Mouse (Mus musculus): ENCODE data around the gene Il18rap. TPM values are rescaled to one million over a fixed set of nuclear protein-coding genes. Genes with fewer than 3 reads are reported as not detected.

Il18rap gene
- 0.08 TPM in 2 replicates for polyA plus RNA-seq (2015; fragmentation: Nextera tagmentation; extraction: Ambion mirVana)

DNA sequence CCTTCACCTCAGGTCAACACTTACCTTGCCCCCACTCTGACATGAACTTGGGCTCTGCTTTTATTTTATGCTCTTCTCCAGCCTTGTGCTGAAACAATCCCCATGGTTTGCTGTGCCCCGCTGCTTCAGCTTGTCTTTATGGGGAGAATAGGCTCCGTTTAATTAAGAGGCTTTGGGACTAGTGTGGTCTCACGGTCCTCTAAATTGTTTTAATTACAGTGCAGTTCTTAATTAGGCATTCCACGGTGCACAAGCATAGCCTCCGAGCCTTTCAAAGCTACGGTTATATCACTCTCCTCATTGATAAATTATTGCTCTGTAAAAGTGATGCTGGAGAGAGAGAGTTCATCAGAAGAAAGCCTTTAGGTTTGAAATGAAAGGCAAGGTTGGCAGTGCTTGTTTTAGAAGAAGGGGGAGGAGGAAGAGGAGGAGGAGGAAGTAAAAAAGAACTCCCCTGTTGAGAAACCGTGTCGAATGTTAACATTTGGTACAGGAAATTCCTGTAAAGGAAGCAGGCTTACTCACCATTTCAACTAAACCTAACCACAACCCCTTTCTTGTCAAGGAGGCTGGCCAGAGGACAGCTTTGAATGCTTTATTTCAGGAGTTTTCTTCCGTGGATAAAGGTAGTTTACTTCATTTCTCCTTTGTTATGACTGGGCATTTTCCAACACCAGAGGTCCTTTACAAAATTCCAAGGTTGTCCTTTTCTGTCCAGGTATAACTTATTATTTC is at the start of gene Il18rap:
TSS of gene Il18rap (plus strand) at position 512 of the 735 bp plus-strand sequence.
- peak; percentile 61; the same call in 1 of the 2 replicates for ATAC-seq (ENCODE audit: low FRiP score)
- no peaks in the 10 kb centered on the region for H3K27me3 ChIP-seq
- H3K36me3 ChIP-seq, result no peaks in the 10 kb centered on the region
- H3K4me3 ChIP-seq, result no peak within 1 kb of the TSS
- 49% methylated on average over 9 of the region's 9 CpGs for WGBS
- H3K4me2 ChIP-seq, result no peak within 1 kb of the TSS
- no peak within 1 kb of the TSS for H3K9ac ChIP-seq
- H3K27ac ChIP-seq, result no peak within 1 kb of the TSS
- H3K4me1 ChIP-seq (replicated peaks), result peaks cover 8% of the 10 kb centered on the region; the same call in 1 of the 2 replicates
- H3K9me3 ChIP-seq, result no peaks in the 10 kb centered on the region

DNA sequence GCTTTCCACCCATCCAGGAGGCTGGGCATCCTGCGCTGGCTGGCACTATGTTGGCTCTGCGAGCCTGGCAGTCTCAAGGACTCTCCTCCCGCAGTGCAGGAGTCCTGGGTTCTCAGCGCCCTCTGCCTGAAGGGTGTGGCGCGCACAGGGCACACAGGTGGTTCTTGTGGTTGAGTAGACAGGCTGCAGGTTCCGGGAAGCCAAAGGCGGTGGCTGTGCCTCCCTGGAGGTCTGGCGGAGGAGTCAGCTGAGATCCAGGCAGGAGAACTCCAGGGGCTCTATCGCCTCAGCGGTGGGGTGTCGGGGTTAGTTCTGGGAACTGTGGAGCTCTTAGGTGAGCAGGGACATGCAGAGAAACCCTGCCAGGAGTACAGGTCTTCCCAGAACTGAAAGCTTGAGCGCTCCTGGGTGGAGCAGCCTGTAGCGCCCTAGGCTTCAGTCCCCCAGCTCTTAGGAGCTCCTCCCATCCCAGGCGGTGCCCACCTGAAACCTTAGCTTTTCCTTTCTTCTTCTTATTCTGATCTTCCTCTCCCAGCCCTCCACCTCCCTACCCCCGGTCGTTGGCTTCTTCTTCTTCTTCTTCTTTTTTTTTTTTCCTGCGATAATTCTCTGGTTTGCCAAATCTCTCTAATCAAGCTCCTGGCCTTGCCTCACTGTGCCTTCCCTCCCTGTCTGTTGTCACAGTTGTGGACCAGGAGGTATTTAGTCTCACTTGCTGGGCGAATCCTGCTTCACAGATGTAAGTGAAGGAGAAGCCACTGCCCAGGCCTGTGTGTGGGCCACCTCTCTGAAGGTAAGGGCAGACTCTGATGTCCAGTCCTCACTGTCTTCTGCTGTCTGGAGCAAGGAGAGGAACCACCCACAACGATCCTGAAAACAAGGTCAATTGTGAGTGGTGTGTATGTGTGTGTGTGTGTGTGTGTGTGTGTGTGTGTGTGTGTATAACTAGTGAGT is 49.4 kb upstream of the Il18rap start, which contains the start of gene Il18r1:
TSS of gene Il18r1 (plus strand) at position 76 of the 954 bp plus-strand sequence.
- ATAC-seq (ENCODE audit: low FRiP score), result no peak
- Histone ChIP-seq H3K4me2 (no peak within 1 kb of the TSS), H3K27me3 (no peaks in the 10 kb centered on the region), H3K4me1 (replicated peaks) (no peaks in the 10 kb centered on the region), H3K9ac (no peak within 1 kb of the TSS), H3K36me3 (no peaks in the 10 kb centered on the region), H3K27ac (no peak within 1 kb of the TSS), H3K9me3 (no peaks in the 10 kb centered on the region), H3K4me3 (no peak within 1 kb of the TSS)
- WGBS, result 51% methylated on average over 20 of the region's 20 CpGs

DNA sequence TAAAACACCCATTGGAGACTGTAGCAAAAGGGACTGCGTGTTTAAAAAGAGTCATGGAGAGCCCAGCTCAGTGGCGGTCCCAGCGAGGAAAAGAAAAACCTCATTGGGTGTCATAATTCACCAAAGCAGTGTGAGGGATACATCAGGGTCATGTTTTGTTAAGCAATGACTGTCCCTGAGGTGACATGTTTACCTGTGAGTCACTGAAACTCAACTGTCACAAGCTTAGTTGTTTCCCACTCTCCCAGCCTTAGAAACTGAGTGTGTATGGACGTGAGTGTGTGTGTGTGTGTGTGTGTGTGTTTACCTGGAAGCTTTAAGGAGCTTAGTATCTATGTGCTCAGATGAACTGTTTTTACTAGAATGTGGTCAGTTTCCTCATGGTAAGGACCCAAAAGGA is 47.9 kb upstream of the Il18rap start:
- H3K9me3 ChIP-seq, result no peaks in the 10 kb centered on the region
- H3K4me1 ChIP-seq (replicated peaks), result no peaks in the 10 kb centered on the region
- WGBS, result 93% methylated on average over 4 of the region's 4 CpGs
- ATAC-seq (ENCODE audit: low FRiP score), result no peak
- no peak overlapping the region for H3K4me3 ChIP-seq
- H3K9ac ChIP-seq, result no peak overlapping the region
- H3K27me3 ChIP-seq, result no peaks in the 10 kb centered on the region
- no peaks in the 10 kb centered on the region for H3K36me3 ChIP-seq
- H3K4me2 ChIP-seq, result no peak overlapping the region
- H3K27ac ChIP-seq, result no peak overlapping the region

GRCm38 (mm10) chr1:40468805-40469204 is 46.4 kb upstream of the Il18rap start:
- WGBS, result 91% methylated on average over 2 of the region's 2 CpGs

GRCm38 (mm10) chr1:40469900-40470299 is 45.3 kb upstream of the Il18rap start:
- Histone ChIP-seq H3K4me3 (no peak overlapping the region), H3K36me3 (no peaks in the 10 kb centered on the region), H3K4me2 (no peak overlapping the region), H3K4me1 (replicated peaks) (no peaks in the 10 kb centered on the region), H3K27me3 (no peaks in the 10 kb centered on the region), H3K27ac (no peak overlapping the region), H3K9me3 (no peaks in the 10 kb centered on the region), H3K9ac (no peak overlapping the region)
- WGBS, result 91% methylated on average over 12 of the region's 12 CpGs
- ATAC-seq (ENCODE audit: low FRiP score), result no peak

More at GRCm38 (mm10) chr1:40468805-40469204, 46.4 kb upstream of the Il18rap start:
- no peaks in the 10 kb centered on the region for H3K36me3 ChIP-seq
- no peaks in the 10 kb centered on the region for H3K4me1 ChIP-seq (replicated peaks)
- H3K27ac ChIP-seq, result no peak overlapping the region
- no peaks in the 10 kb centered on the region for H3K27me3 ChIP-seq
- no peak overlapping the region for H3K9ac ChIP-seq
- H3K9me3 ChIP-seq, result no peaks in the 10 kb centered on the region
- no peak overlapping the region for H3K4me3 ChIP-seq
- H3K4me2 ChIP-seq, result no peak overlapping the region
- no peak for ATAC-seq (ENCODE audit: low FRiP score)

- H3K9me3 ChIP-seq, result no peaks in the 10 kb centered on the region
- no peak overlapping the region for H3K4me2 ChIP-seq
- H3K4me3 ChIP-seq, result no peak overlapping the region
- no peaks in the 10 kb centered on the region for H3K4me1 ChIP-seq (replicated peaks)
- H3K36me3 ChIP-seq, result no peaks in the 10 kb centered on the region
- no peak for ATAC-seq (ENCODE audit: low FRiP score)
- no peak overlapping the region for H3K9ac ChIP-seq
- 98% methylated on average over 1 of the region's 1 CpGs for WGBS
- H3K27ac ChIP-seq, result no peak overlapping the region
- no peaks in the 10 kb centered on the region for H3K27me3 ChIP-seq
Observed at GRCm38 (mm10) chr1:40472401-40472800, 42.8 kb upstream of the Il18rap start.

DNA sequence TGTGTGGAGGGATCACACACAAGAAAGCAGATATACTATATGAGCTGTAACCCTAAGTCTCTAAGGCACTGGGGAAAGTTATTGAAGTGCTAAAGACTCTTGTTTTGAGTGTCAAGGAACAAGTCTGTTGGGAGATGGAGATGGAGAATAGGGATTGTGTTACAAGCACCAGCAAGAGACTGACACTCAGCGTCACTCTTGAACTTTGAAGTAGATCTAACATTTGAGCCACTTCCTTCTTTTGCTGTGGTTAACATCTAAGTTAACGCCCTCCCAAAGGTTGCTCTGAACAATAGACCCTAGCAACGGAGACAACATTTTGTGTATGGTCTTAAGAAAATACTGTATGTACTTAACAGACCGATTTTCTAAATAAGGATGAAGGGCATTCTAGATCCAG is 41.5 kb upstream of the Il18rap start:
- no peaks in the 10 kb centered on the region for H3K4me1 ChIP-seq (replicated peaks)
- no peak overlapping the region for H3K27ac ChIP-seq
- H3K9me3 ChIP-seq, result no peaks in the 10 kb centered on the region
- no peaks in the 10 kb centered on the region for H3K36me3 ChIP-seq
- H3K9ac ChIP-seq, result no peak overlapping the region
- no peaks in the 10 kb centered on the region for H3K27me3 ChIP-seq
- ATAC-seq (ENCODE audit: low FRiP score), result no peak
- 87% methylated on average over 4 of the region's 4 CpGs for WGBS
- no peak overlapping the region for H3K4me3 ChIP-seq
- no peak overlapping the region for H3K4me2 ChIP-seq

DNA sequence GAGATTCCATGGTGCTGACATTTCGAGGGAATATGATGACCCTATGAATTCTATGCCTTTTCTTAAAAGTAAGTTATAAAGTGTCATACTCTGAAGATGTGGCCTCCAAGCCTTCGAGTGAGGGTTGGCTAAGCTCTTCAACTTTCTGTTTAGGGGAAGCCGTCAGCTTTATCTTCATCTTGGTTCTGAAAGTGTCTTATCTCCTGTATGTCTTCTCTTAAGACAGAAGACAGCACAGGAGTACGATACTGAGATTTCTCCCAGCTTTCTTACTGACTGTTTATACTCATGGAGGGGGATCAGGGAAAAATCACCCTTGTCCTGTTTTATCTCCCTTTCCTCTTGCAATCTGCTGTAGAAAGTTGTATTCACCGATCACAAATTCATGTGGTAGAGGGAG is 40.8 kb upstream of the Il18rap start:
- Histone ChIP-seq H3K27ac (no peak overlapping the region), H3K4me2 (no peak overlapping the region), H3K9ac (no peak overlapping the region), H3K4me1 (replicated peaks) (no peaks in the 10 kb centered on the region), H3K27me3 (no peaks in the 10 kb centered on the region), H3K36me3 (no peaks in the 10 kb centered on the region), H3K9me3 (no peaks in the 10 kb centered on the region), H3K4me3 (no peak overlapping the region)
- 92% methylated on average over 5 of the region's 5 CpGs for WGBS
- ATAC-seq (ENCODE audit: low FRiP score), result no peak

DNA sequence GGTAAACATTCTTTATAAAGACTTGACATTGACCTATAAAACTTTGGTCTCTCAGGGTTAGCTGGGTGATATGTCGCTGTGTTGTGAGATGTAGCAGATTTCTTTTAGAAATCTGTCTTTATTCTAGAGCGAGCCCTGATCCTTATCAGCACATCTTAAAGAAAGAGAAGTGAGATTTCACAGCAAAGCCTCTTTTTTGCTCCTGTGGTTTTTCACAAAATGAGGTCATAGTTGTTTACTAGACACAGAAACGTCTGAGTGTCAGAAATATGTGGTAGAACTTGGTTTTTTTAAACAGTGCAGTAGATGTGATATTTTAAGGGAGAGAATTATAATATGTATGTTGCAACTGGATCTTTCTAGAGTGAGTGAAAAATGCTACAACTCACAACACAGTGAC is 39.5 kb upstream of the Il18rap start:
- Histone ChIP-seq H3K27me3 (no peaks in the 10 kb centered on the region), H3K36me3 (no peaks in the 10 kb centered on the region), H3K4me1 (replicated peaks) (no peaks in the 10 kb centered on the region), H3K9ac (no peak overlapping the region), H3K27ac (no peak overlapping the region), H3K4me3 (no peak overlapping the region), H3K9me3 (no peaks in the 10 kb centered on the region), H3K4me2 (no peak overlapping the region)
- no peak for ATAC-seq (ENCODE audit: low FRiP score)
- 72% methylated on average over 3 of the region's 3 CpGs for WGBS

DNA sequence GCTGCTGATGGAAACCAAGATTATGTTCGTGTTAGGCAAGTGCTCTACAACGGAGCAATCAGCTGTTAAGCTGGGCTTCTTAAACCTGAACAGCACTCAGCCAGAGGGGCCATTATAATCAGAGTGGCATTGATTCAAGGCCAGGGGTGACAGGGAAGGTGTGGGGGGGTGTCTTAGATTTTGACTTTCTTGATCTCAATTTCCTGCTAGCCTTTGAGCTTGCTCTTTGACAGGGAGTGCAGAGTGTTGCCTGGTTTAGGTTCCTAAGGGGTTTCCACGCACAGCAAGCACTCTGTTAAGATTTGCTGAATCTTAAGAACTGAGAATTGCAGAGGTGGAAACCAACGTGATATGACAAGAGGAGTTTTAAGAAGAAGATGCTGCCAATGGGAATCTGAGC is 38.4 kb upstream of the Il18rap start:
- Histone ChIP-seq H3K4me3 (no peak overlapping the region), H3K4me1 (replicated peaks) (no peaks in the 10 kb centered on the region), H3K9me3 (no peaks in the 10 kb centered on the region), H3K27me3 (no peaks in the 10 kb centered on the region), H3K36me3 (no peaks in the 10 kb centered on the region), H3K27ac (no peak overlapping the region), H3K4me2 (no peak overlapping the region), H3K9ac (no peak overlapping the region)
- WGBS, result 72% methylated on average over 4 of the region's 4 CpGs
- no peak for ATAC-seq (ENCODE audit: low FRiP score)

DNA sequence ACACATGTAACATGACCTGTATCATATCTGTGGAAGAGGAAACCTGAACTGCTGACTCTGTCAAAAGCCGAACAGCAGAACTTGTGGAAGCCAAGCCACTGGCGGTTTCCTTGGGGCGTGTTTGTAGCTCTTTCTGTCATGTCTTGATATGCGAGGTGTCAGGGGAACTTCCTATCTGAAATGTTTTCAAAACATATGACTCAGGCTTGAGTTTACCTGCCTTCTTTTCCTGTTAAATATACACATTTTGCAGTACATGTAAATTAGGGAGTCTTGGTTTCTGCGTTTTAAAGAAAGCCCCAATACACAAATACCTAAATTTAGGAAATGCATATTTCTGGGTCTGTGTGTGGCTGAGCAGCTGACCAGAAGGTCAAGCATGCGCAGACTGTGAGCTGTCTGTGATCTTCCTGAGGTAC is 35.6 kb upstream of the Il18rap start:
- Histone ChIP-seq H3K4me1 (replicated peaks) (no peaks in the 10 kb centered on the region), H3K27ac (no peak overlapping the region), H3K4me3 (no peak overlapping the region), H3K9ac (no peak overlapping the region), H3K9me3 (no peaks in the 10 kb centered on the region), H3K36me3 (no peaks in the 10 kb centered on the region), H3K4me2 (no peak overlapping the region), H3K27me3 (no peaks in the 10 kb centered on the region)
- WGBS, result 87% methylated on average over 6 of the region's 6 CpGs
- no peak for ATAC-seq (ENCODE audit: low FRiP score)

DNA sequence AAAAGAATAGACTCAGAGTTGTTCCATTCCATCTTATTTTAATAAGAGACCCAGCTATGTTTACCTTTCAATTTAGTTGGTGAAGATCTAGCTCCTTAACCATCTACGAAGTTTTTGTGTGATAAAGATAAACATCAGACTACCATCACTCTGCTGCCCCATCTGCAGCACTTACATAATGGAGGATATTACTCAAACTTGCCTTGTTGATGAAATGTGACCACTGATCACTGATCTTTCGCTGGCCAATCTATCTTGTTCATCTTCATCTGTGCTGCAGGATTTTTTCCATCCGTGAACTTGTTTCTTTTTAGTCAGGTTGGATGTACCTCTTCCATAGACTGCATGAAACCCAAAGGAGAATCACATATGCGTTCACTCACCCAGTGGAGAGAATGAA is 20.6 kb upstream of the Il18rap start:
- Histone ChIP-seq H3K4me3 (no peak overlapping the region), H3K27me3 (no peaks in the 10 kb centered on the region), H3K4me2 (no peak overlapping the region), H3K27ac (no peak overlapping the region), H3K36me3 (no peaks in the 10 kb centered on the region), H3K9me3 (no peaks in the 10 kb centered on the region), H3K9ac (no peak overlapping the region), H3K4me1 (replicated peaks) (no peaks in the 10 kb centered on the region)
- WGBS, result 93% methylated on average over 4 of the region's 4 CpGs
- ATAC-seq (ENCODE audit: low FRiP score), result no peak

All from hindbrain, embryonic 13.5 days (tissue).